Mouse (Mus musculus) layer of hippocampus, adult 9-10 months (tissue): ENCODE results near the gene Pex19.
A peak's percentile ranks its signal among the peaks of the same experiment; 100 is the strongest.

ENCODE experiments used
- DNase-seq: peaks from one replicate; pipeline ENCODE4 v3.0.0; 2022; ENCODE audit warnings: low spot score

Gene Pex19

DNA sequence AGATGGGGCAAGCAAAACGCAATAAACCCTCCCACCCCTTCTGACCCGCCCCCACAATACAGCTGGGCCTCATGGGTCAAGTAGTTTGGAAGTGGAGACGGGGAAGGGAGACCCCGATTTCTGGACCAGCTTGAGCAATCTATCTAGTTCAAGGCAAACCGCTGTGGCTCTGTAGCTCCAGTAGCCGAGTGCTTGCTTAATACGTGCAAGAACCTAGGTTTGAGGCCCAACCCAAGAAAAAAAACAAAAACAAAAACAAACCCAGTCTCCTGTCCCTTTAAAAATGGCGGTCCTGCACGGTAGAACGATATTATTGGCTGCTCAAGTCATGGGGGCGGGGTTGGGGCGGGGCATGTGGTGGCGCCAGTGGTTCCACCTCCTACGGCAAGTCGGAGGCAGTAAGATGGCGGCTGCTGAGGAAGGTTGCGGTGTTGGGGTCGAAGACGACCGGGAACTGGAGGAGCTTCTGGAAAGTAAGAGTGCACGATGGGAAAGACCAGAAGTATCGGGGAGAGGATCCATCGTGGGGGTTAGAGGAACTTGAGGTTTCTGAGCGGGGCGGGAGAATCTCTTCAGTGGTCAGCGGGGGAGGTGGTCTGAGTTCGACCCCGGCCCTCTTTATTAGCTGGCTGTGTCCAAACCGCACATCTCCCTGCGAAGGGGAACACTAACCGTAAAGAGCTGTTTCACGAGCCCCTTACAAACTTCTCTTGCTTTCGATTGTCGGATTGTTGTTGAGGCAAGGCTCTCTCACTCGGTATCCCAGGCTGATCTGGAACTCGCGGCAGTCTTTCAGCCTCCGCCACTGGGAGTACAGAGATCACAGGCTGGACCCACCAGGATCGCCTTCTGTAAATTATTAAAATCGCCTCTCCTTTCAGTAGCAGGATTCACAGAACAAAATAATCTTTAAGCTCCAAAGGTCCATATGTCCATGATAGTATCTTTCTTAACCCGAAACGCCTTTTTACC lies at the start of gene Pex19:
Gene Pex19 (plus strand): TSS at position 380 of the 972 bp plus-strand sequence.
- peak; percentile 27 for DNase-seq

DNA sequence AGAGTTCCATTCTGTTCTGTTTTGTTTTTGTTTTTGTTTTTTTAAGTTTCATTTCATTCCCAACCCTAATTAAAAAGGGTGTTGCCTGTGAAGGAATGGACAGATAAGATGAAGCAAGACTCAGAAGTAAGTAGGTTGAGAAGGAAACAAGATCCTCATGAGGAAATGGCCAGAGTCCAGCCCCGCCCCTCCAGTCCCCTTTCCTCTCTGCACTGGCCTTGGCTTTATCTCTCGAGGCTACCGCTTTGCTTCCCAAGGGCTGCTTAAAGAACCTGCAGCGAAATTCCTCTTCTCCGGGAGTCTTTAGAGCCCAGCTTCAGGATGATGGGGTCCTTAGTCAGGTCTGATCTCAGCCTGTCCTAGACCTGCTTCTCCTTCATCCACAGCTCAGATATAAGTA lies 48.6 kb upstream of the Pex19 start:
- no peak for DNase-seq

DNA sequence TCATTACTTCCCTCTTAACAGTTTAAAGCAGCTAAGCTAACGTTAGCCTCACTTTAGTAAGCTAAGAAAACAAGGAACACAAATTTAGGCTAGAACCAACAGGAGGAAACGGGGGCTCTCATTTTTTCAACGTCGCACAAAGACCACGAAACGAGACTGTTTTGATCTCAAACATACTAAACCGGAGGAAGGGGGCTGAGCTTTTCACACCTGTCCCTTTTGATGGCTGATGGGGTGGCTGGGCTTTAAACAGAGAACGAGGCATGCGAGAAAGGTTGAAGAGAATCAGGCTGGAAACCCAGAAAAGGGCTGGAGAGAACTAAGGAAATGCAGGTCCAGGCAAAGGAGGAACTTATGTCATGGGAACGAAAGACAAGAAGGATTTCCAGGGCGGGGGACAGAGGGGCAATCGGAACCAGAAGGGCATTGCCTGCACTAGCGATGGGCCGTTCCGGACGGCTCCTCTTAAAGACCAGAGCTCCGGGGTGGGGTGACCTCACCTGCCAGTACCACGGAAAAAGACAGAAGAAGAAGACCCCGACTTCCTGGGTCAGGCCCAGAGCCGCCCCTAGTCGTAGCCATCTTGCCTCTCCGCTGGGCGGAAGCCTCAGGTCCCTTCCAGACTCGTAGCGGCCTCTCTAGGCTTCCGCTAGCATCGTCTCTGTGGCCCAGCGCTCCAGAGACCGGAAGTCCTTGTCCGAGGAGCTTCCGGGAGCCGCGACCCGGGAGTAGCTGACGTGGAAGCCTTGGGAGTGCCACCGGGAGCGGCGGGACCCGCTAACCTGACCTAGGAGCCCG lies 44.3 kb upstream of the Pex19 start, which contains the start of the genes Copa and Ncstn:
Gene Copa (plus strand): TSS at position 429 of the 798 bp plus-strand sequence.
Gene Ncstn (minus strand): TSS at position 695 of the 798 bp plus-strand sequence.
- peak; percentile 85 for DNase-seq

DNA sequence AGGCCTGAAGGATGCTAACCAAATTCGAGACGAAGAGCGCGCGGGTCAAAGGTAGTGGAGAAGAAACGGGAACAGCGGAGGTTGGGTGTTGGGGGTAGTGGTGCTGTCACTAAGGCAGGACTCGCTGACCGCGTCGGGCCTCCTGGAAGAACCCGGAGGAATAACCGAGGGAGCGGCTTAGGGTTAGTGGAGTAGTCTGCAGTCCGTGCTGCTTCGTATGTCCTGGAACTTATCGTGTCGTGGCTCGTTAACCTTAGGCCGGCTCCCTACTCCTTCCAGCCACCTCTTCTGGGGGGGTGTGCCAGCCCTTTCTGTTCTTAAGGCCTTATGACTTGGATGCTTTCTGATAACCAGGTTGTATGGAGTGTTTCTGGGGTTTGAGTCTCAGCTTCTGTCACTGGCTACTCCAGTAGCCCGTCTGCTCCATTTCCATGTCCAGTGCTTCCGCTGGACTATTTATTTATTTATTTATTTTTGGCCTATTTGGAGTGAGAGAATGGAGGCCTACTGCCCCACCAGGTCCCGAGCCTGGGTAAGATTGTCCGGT lies 43.6 kb upstream of the Pex19 start:
- no peak for DNase-seq

DNA sequence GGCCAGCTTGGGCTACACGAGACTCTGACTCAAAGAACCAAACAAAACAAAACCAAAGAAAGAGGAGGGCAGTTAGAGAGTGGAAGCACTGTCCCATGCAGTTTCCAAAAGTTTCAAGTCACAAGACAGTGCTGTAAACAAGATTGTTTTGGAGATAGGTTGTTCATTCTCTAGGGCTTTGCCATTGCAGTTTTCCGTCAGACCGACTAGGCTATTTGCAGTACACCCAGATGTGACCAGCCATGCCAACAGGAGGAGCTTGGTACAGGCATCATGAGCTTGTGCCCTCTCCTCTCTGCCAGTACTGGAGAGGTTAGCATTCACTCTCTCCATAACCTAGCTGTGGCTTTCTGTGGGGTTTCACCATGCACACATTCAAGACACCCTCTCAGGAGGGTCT lies 33.0 kb upstream of the Pex19 start:
- no peak for DNase-seq

DNA sequence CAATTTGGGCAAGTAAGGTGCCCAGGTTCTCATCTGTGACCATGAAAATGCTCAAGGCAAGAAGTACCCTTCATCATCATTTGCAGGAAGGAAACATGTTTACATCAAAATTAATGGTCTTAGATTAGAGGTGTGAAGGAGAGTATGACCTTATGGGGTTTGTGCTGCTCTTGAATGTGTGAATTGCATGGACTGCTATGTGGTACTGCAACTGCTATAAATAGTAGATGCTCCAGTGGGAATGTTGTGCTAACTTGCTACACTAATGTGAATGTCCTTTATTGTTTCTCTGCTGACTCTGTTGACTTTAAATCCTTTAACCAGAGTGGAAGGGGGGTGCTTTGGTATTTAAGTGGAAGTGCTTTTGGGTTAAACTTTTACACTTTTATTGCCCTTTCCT lies 32.3 kb upstream of the Pex19 start:
- DNase-seq = no peak

DNA sequence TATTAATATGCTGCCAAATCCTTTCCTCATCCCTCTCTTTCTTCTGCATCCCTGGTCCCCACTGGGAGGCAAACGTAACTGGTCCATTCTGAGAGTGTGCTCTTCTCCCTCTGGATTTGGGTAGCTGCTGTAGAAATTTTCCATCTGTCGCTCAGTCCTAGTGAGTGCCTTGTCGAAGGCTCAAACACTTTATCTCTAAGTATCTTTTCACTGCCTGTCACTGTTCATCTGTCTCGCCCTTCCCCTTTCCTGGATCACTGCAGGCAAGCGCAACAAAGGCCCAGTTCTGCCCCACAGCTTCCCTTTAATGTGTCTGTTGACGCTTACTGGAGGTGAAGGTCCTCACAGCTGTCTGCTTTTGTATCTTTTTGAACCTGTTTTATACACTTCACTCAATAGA lies 31.4 kb upstream of the Pex19 start:
- no peak for DNase-seq

DNA sequence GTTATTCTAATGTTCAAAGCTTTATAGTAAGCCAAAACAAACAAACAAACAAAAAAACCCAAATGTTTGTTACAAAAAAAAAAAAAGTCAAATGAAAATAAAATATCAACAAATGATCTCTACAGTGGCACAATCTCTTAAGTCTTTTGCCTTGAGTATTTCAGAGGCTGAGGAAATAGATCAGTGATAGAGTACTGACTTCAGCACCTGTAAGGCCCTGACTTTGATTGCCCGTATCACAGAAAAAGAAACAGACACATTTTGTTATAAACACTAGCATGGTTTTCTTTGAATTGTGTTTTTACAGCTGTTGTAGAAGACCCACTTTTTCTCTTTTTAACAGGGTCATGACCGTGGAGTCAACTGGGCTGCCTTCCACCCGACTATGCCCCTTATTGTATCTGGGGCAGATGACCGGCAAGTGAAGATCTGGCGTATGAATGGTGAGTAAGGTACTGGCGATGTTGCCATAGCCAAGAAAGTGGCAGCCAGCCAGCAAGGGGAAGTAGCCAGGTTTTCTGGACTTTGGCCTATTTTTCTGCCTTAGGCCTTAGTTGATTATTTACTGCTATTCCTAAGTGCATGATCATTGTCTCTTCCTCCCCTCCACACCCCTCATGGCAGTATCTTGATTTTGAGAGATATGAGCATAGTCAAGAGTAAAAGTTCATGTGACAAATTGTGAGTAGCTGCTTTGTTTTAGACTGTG lies 27.1 kb upstream of the Pex19 start:
- no peak for DNase-seq

DNA sequence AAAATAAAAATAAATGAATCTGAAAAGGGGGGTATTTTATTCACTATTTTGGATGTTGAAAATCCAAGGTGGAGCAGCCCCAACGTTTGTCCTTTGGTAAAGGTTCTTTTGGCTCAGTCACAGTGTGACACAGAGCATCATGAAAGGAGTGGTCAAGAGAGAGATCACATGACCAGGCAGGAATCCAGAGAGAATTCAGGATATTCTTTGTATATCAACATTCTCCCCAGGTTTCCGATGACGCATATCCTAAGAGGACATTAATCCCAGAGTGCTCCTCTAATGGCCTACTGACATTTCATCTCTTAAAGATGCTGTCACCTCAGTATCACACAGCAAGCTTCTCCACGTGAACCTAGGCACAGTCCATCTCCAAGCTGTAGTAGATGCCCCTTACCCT lies 22.9 kb upstream of the Pex19 start:
- DNase-seq = no peak

DNA sequence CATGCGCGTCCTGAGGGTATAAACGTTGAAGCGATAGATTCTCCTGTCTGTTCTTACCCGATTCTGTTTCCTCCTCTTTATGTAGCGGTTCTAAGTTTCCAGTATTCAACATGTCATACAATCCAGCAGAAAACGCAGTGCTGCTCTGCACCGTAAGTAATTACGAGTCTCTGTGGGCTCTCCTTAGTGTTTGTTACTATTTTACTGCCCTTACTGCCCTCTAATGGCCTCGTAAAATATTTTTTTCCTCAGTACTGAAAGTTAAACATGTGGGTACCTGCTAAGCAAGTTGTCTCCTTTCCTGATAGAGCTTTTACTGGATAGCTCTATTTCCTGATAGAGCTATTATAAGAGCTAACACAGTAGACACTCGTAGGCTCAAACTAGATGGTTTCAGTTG lies 21.5 kb upstream of the Pex19 start:
- DNase-seq = no peak

DNA sequence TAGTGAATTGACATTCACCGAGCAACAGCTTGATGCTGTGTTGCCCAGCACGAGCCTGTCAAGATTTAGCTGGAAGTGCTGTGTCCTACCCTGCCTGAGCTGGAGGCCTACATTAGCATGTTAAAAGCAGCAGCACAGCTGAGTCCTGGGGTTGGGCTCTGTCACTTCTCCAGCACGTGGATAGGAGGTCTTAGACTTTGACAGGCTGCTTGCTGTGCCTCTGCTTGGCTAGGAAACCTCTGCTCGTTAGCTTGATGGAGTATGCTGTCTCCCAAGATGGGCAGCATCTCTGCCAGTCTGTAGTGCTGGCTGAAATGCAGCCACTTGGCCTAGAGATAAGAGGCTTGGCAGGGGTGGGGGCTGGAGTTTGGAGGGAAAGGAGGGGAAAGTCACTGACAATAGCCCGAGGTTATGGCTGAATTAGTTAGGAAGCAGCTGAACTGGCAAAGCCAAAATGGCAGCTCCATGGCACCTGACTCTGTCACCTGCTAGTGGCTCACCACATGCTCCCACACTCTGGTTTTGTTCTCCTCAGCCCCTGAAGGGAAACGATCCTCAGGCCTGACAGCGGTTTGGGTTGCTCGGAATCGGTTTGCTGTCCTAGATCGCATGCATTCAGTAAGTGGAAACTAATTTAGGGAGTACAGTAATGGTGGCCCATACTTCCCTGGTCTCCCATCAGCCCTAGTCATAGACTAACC lies 18.6 kb upstream of the Pex19 start:
- no peak for DNase-seq

DNA sequence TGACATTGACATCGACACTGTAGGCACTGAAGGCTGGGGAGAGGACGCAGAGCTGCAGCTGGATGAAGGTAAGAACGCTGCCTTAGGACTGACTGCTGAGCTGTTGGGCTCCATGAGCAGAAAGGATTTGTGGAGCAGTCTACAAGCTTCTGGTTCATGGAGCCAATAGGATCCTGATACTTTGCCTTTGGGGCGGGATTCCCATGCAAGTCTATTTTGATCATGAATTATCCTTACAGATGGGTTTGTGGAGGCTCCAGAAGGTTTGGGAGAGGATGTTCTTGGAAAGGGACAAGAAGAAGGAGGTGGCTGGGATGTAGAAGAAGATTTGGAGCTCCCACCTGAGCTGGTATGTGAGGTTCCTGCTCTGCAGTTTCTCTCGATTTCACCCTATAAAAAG lies 9.6 kb upstream of the Pex19 start:
- no peak for DNase-seq

DNA sequence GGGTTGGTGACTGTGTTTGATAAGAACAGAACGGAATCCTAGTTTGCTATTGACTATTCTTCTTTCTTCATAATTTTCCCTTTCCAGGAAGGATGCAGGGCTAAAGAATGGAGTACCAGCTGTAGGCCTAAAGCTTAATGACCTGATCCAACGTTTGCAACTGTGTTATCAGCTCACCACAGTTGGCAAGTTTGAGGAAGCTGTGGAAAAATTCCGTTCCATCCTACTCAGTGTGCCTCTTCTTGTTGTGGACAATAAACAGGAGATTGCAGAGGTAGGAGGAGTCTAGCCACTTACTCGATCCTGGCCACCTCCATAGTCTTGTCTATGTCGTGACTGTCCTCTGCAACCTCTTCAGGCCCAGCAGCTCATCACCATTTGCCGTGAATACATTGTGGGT lies 7.5 kb upstream of the Pex19 start:
- DNase-seq = no peak

DNA sequence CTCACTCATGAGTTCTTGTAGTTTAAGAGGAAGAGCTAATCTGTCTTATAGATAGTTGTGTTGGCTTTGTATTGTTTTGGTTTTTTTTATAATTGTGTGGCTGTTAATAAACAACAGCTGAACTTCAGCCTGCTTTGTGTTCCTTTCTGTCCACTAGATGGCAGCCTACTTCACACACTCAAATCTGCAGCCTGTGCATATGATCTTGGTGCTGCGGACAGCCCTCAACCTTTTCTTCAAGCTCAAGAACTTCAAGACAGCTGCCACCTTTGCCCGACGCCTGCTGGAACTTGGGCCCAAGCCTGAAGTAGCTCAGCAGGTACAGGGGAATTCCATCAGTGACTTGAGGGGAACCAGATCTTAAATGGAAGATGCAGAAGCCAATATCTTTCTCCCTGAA lies 6.8 kb upstream of the Pex19 start:
- peak; percentile 33 for DNase-seq

DNA sequence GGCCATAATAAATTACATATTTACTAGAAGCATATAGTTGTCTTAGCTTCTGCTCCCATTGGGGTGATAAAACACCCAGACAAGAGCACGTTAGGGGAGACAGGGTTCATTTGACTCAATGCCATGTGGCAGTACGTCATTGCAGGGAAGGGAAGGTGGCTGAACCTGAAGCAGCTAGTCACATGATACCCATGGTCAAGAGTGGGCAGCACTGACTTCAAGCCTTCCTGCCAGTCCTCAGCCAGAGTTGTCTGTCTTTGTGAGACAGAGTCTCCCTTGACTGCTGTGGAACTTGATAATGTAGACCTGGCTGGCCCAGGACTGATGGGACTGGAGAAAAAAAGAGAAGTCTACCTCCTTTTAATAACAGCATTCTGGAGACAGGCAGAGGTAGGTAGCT lies 3.9 kb upstream of the Pex19 start:
- no peak for DNase-seq

DNA sequence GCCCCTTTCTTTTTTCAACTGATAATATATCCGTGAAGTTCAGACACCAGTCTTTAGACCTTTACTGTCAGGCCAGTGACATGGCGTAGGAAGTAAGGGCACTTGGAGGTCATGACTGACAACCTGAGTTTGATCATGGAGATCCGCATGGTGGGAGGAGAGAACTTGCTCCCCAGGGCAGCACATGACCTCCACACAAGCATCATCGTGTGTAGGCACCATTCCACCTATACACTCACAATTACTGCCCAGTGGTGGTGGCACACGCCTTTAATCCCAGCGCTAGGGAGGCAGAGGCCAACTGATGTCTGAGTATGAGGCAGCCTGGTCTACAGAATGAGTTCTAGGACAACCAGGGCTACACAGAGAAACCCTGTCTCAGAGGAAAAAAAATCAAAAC lies 2.0 kb upstream of the Pex19 start:
- DNase-seq = no peak

DNA sequence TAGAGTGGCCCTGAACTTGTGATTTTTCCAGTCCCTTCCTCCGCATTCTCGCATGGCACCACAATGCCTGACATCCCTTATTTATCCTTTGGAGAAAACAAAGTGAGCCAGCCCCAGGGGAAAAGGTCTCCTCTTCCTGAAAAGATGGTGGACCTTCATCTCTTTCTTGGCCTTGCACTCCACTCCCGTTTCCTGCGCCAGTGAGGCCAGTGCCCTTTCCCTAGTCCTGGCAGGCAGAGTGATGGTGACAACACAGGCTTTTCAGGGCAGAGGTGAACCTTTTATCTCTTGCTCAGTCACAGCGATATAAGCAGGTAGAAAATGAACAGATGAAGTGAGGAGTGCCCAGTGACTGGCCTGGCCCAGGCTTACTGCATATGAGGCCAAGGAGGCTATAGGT lies 932 bp downstream of the Pex19 start:
- DNase-seq = no peak

DNA sequence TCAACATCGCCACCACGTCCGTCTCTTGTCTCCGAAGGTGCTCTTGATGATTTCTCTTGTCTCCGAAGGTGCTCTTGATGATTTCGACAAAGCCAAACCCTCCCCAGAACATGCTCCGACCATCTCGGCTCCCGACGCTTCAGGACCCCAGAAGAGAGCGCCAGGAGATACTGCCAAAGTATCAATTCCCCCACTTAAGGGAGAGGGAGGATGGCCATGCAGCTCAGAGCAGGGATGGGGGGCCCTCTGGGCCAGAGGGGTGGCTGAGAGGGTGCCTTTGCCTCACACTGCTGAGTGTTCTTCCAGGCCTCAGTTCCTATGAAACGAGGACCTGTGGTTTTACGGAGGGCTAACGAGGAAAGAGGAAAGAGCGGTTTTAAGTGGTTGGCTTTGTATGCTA lies 2.0 kb downstream of the Pex19 start:
- DNase-seq = no peak

DNA sequence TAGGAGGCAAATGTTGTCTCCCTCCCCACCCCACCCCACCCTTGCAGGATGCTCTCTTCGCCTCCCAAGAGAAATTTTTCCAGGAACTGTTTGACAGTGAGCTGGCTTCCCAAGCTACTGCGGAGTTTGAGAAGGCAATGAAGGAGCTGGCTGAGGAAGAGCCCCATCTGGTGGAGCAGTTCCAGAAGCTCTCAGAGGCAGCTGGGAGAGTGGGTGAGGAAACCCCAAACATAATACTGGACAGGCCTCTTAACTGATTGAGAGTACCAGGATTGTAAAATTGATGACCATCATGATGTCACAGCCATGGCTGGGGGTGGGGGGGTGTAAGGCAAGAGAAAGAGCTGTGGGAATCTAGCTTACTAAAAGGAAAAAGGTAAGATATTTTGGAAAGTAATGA lies 2.6 kb downstream of the Pex19 start:
- no peak for DNase-seq

DNA sequence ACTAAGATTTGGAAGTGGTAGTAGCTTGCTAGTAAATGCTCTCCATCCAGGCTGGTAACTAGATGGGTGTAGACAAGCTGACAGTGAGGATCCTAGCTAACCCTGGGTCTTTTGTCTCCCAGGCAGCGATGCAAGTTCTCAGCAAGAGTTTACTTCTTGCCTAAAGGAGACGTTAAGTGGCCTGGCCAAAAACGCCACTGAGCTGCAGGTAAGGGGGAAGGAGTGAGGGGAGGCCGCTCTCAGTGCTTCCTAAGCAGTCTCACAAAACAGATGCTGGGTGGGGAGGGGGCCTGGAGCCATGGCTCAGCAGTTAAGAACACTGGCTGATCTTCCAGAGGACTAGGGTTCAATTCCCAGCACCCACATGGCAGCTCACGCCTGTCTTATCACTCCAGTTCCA lies 3.2 kb downstream of the Pex19 start:
- no peak for DNase-seq

DNA sequence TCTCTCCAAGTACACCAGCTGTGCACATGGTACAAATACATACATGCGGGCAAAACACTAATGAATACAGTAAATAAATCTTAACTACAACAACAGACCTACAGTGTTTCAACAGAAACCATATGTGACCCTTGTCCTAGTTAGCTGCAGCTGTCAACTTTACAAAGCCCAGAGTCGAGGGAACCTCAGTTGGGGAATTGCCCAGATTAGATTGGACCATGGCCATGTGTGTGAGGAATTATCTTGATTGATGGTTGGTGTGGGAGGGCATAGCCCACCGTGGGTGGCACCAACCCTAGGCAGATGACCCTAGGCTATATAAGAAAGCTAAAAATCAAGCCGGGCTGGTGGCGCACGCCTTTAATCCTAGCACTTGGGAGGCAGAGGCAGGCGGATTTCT lies 5.8 kb downstream of the Pex19 start:
- DNase-seq = no peak

DNA sequence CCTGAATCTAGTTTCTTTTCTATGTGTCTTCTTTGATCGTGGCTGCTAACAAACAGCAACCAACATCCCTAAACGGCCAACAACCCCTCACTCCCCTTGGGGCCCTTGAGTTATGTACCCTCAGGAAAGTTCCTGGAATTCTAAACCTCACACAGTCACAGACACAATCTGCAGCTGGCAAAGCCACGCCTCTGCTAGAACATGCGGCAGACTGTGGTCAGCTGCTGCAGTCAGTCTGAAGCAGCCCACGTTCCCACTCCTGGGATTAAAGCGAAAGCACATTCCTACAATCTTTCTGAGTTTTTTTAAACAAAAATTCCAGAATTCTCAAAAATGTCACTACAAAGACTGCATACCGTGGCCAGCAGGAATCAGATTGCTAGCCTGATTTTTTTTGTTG lies 7.0 kb downstream of the Pex19 start:
- DNase-seq = no peak
